Comparison of ENCODE assay signal across 8 mouse cellular contexts in the genomic region with DNA sequence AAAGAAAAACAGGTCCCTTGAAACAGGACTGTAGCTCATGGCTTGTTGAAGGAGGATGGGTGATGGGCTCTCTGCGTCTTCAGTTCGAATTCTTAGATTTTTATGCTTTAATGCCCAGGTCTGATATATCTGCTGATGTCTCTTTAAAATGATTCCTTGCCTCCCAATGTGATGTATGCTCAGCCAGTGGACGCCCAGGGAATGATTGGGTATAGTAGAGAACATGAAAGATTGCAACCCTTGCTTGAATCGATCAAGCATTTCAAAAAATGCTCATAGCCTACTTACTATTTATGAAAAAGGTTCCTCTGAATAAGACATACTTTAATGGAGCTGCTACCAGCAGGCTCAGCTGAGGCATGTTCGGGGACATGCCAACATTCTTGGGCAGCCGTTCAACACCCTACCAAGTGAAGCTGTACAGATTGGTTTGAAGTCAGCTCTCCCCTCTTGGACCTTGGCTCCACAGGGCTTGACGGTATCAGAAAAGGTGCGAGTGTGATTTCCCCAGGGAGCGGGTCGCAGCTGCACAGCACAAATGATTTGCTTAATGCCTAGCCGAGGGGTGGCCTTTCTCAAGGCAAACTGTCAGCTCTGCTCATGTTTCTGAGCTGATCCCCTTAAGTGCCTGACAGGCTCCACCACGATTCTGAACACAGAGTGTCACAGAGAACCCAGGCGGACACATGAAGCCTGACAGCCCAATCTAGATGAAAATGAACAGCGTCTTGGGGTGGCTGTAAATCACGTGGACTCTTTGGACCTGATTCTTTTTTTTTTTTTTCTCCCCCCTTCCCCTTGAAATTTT.
DNase-seq lines count a peak whose midpoint lies in the region; ATAC-seq lines count a peak whose summit lies in the region.

No protein-coding gene starts in this region.

- ATAC-seq in kidney, embryonic 14.5 days (ENCODE audit: low FRiP score, low TSS enrichment) = no peak
- no peak for ATAC-seq in liver, embryonic 12.5 days
- ATAC-seq in CD4-positive, CD25-positive, alpha-beta regulatory T cell, adult 4 months = no peak

- H3K4me1 ChIP-seq in embryonic facial prominence, embryonic 10.5 days = peaks cover 54% of the 10 kb centered on the region
- H3K4me1 ChIP-seq in heart, embryonic 10.5 days = peaks cover 30% of the 10 kb centered on the region
- peaks cover 17% of the 10 kb centered on the region; the same call in 1 of the 2 replicates for H3K4me1 ChIP-seq in kidney, embryonic 14.5 days (ENCODE audit: control insufficient read depth, insufficient read depth, low read length)
- H3K4me1 ChIP-seq in liver, embryonic 12.5 days = no peaks in the 10 kb centered on the region

- peak overlapping the region; percentile 56 for H3K4me3 ChIP-seq in embryonic facial prominence, embryonic 10.5 days
- H3K4me3 ChIP-seq in heart, embryonic 10.5 days = peak overlapping the region; percentile 70
- peak overlapping the region; percentile 57 for H3K4me3 ChIP-seq in kidney, embryonic 14.5 days (ENCODE audit: low read length)
- H3K4me3 ChIP-seq in liver, embryonic 12.5 days = peak overlapping the region; percentile 11; the same call in 1 of the 2 replicates

- peak overlapping the region; percentile 82 for H3K27ac ChIP-seq in embryonic facial prominence, embryonic 10.5 days (replicated peaks)
- H3K27ac ChIP-seq in heart, embryonic 10.5 days = peak overlapping the region; percentile 93
- no peak overlapping the region for H3K27ac ChIP-seq in kidney, embryonic 14.5 days (ENCODE audit: low read depth, low read length)
- H3K27ac ChIP-seq in liver, embryonic 12.5 days = no peak overlapping the region

- peak overlapping the region; percentile 69; the same call in 1 of the 2 replicates for H3K9ac ChIP-seq in kidney, embryonic 14.5 days (ENCODE audit: low read depth, low read length)
- no peak overlapping the region for H3K9ac ChIP-seq in liver, embryonic 12.5 days

- no peaks in the 10 kb centered on the region for H3K9me3 ChIP-seq in embryonic facial prominence, embryonic 10.5 days
- no peaks in the 10 kb centered on the region for H3K9me3 ChIP-seq in heart, embryonic 10.5 days
- H3K9me3 ChIP-seq in kidney, embryonic 14.5 days (ENCODE audit: control insufficient read depth, low read length) = no peaks in the 10 kb centered on the region
- H3K9me3 ChIP-seq in liver, embryonic 12.5 days (replicated peaks) = no peaks in the 10 kb centered on the region

- peak overlapping the region; percentile 71 for H3K4me2 ChIP-seq in kidney, embryonic 14.5 days (replicated peaks; ENCODE audit: low read depth, low read length)
- H3K4me2 ChIP-seq in liver, embryonic 12.5 days = peak overlapping the region; percentile 50

- no peaks in the 10 kb centered on the region for H3K36me3 ChIP-seq in embryonic facial prominence, embryonic 10.5 days (replicated peaks)
- 0 out of 2 replicates have a peak, but pooled peaks cover 3% of the 10 kb centered on the region for H3K36me3 ChIP-seq in heart, embryonic 10.5 days
- H3K36me3 ChIP-seq in kidney, embryonic 14.5 days (ENCODE audit: control insufficient read depth, insufficient read depth, low read length) = no peaks in the 10 kb centered on the region
- no peaks in the 10 kb centered on the region for H3K36me3 ChIP-seq in liver, embryonic 12.5 days

- peak; percentile 28 for DNase-seq in adrenal gland, postnatal 10 days
- DNase-seq in adrenal gland, postnatal 4 days (ENCODE audit: low spot score in 2 of 2) = no peak
- DNase-seq in embryonic facial prominence, embryonic 10.5 days (ENCODE audit: low spot score) = peak; percentile 47
- DNase-seq in heart, embryonic 10.5 days (ENCODE audit: low spot score) = no peak
- peak; percentile 21 for DNase-seq in right cerebral cortex, postnatal 14 days

- 49% methylated on average over 15 of the region's 15 CpGs for WGBS in embryonic facial prominence, embryonic 10.5 days
- 31% methylated on average over 15 of the region's 15 CpGs for WGBS in heart, embryonic 10.5 days
- 24% methylated on average over 15 of the region's 15 CpGs for WGBS in kidney, embryonic 14.5 days
- WGBS in liver, embryonic 12.5 days (ENCODE audit: insufficient replicate concordance) = 55% methylated on average over 15 of the region's 15 CpGs

- H3K27me3 ChIP-seq in embryonic facial prominence, embryonic 10.5 days (replicated peaks; ENCODE audit: low read depth, poor library complexity, severe bottlenecking) = no peaks in the 10 kb centered on the region
- no peaks in the 10 kb centered on the region for H3K27me3 ChIP-seq in heart, embryonic 10.5 days (ENCODE audit: insufficient read depth, poor library complexity, severe bottlenecking)
- H3K27me3 ChIP-seq in kidney, embryonic 14.5 days (ENCODE audit: control insufficient read depth, insufficient read depth, low read length) = no peaks in the 10 kb centered on the region
- no peaks in the 10 kb centered on the region for H3K27me3 ChIP-seq in liver, embryonic 12.5 days (replicated peaks)

Comparison
In these comparisons a context has a peak if more than half of its experiments do, and no peak if none do; other contexts are left out.
1. DNase-seq: peak in adrenal gland, postnatal 10 days (single experiment), embryonic facial prominence, embryonic 10.5 days (single experiment) and right cerebral cortex, postnatal 14 days (single experiment); none in adrenal gland, postnatal 4 days (0 of 2) and heart, embryonic 10.5 days (single experiment).
2. H3K27ac ChIP-seq: peak in embryonic facial prominence, embryonic 10.5 days (single experiment) and heart, embryonic 10.5 days (single experiment); none in kidney, embryonic 14.5 days (single experiment) and liver, embryonic 12.5 days (single experiment).
3. H3K4me3 ChIP-seq: peak in every context shown above with its lines; median percentile 70 in heart, embryonic 10.5 days; 57 in kidney, embryonic 14.5 days; 56 in embryonic facial prominence, embryonic 10.5 days; 11 in liver, embryonic 12.5 days.